Mouse (Mus musculus): ENCODE data around the gene Gm21943. TPM values are rescaled to one million over a fixed set of nuclear protein-coding genes. Genes with fewer than 3 reads are reported as not detected.
"Not testable (repeated sequence)": the region's sequence is repeated elsewhere in the genome, so short reads cannot be mapped to it uniquely, and the experiment has no call there.

The Gm21943 gene
- total RNA-seq (2021) = not detected
- long read RNA-seq, experiment 1 = 0 reads
- long read RNA-seq, experiment 2 = 0 reads

DNA sequence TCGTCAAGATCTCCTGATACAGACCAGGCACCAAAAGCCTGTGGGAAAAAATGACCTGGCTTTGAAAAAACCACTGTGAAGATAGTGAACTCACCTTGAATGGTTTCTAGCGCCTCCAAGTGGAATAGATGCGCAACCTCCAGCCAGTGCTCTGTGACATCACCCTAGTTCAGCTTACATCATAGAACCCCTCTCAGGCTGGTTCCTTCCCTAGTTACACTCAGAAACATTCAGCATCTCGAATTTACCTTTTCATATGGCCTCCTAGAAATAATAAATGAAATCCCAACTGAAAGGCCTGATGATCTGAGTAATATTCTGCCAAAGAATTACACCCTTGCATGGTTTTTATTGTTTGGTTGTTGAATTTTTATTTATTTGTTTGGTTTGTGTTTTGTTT lies at the start of gene Gm21943:
Gm21943 (minus strand) TSS at position 101 of the 400 bp plus-strand sequence.
- intact Hi-C loops (cut with DNase I; ENCODE audit: low total_unique reads); DNase-seq: not testable (repeated sequence)

Other genes with a start within 250 kb of the Gm21943 start
- gene Gm28961, start 172.0 kb upstream of the Gm21943 start, total RNA-seq (2021) = not detected

All from gastrocnemius, postnatal 14 days (tissue).